Mouse (Mus musculus) adrenal gland, adult 2 months (tissue): ENCODE measurements at regions not wholly inside any gene's neighbourhood (a gene's known extent, or its start where the extent isn't known, plus 50 kb on each side); places are given as distances from the start of the nearest gene placed in this dataset.

ENCODE experiments used
- DNase-seq: peaks from one replicate; pipeline ENCODE4 v3.0.0; 2021

GRCm38 (mm10) chr12:9847034-9847433 is 277.1 kb downstream of the Osr1 start:
- no peak for DNase-seq

DNA sequence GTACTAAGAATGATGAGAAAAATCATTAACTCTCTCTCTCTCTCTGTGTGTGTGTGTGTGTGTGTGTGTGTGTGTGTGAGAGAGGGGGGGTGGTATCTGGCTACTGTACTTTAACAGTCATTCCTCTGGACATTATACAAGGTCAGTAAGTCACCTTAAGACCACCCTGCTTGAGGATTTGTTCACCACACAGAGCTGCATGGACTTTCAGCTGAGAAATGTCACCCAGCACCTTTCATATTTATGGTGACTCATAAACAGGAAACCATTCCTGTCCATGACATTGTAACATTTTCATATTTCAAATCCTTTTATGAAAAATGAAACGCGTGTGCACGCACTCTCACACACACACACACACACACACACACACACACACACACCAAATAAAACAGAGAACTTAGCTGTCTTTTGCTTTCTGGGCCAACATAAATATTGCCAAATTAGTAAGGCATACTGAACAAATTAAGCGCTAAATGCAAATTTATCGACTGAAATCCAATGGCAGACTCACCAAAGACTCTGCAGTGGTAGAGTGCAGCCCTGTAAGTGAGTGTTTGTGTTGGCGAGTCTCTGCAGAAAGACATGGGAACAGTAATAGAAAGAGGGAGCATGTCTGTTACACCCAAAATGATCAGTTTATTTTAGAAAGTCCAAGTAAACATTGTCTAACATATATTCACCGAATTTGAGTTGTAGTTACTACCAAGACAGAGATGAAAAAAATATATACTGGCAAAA is 277.7 kb downstream of the Osr1 start:
- DNase-seq = no peak

DNA sequence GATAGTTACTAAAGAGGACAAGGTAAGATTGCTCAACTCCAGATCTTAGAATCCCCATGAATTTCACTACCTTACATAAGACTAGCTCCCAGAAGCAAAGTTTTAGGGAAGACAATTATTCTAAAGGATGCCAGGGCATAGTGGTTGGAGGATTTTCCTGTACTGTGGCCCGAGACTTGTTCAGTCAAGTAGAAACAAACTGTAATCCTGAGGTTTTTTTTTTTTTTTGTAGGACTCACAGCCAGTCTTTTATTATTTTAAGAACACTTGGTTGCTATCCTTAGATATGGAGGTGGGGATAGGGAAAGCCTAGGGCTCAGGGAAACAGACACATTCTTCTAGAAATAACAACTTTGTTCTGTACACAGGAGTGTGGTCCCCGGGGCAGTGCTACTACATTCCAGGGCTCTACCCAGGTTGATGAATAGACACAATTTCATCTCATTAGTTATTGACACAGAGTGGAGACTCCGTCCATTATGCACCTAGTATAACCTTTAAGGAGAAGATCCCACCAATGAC is 285.6 kb downstream of the Osr1 start:
- no peak for DNase-seq

- no peak for DNase-seq
These were observed 286.3 kb downstream of the Osr1 start for GRCm38 (mm10) chr12:9856128-9856621.

- DNase-seq = no peak
These were observed 288.1 kb downstream of the Osr1 start for GRCm38 (mm10) chr12:9857990-9858389.

DNA sequence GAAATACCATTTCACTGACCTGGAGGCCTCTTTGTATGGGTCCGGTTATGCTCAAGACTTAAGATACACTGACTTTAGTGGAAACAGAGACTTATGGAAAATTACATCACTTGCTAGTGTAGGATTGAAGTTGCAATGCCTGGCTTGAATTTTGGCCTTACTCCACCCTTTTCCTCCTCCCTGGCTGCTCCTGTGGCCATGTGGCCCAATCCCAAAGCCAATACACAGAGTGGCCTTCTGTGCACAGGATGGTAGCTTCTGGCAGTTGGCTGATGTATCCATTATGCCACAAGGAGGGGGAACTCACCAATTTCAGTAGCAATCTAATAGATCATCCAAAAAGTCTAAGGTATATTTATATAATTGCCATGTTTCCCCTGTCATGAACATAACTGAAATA is 292.4 kb downstream of the Osr1 start:
- DNase-seq = no peak

DNA sequence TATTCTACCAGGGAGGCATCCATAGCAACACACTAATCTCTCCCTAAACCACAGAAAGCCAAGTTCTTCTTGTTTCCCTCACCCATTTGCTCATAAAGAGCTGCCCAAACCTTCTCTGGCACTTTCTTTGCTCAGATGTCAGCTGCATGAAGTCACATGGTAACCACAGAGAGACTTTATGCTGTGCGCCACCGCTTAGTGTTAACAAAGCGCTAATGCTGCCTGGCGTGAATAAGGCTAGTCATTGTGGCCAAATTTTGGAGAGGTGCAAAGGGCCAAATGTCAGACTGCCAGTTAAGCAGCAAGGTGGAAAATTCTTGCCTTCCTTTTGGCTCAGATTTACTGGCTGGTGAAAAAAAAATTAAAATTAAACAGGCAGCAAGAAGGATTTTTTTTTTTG is 302.3 kb downstream of the Osr1 start:
- no peak for DNase-seq

GRCm38 (mm10) chr12:9873214-9873613 is 303.3 kb downstream of the Osr1 start:
- DNase-seq = no peak

DNA sequence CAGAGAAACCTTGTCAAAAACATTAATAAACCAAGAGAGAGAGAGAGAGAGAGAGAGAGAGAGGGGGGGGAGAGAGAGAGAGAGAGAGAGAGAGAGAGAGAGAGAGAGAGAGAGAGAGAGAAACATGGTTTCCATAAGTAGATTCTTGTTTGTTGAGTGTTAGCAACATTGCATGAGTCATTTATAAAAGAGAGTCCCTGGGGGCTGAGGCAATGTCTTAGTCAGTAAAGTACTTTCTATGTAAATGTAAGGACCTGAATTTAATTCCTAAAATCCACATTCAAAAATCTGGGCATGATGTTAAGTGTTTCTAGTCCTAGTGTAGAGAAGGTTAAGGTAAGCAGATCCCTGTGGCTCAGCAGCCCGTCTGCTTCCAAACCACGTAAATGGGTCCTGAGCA is 304.9 kb downstream of the Osr1 start:
- no peak for DNase-seq

DNA sequence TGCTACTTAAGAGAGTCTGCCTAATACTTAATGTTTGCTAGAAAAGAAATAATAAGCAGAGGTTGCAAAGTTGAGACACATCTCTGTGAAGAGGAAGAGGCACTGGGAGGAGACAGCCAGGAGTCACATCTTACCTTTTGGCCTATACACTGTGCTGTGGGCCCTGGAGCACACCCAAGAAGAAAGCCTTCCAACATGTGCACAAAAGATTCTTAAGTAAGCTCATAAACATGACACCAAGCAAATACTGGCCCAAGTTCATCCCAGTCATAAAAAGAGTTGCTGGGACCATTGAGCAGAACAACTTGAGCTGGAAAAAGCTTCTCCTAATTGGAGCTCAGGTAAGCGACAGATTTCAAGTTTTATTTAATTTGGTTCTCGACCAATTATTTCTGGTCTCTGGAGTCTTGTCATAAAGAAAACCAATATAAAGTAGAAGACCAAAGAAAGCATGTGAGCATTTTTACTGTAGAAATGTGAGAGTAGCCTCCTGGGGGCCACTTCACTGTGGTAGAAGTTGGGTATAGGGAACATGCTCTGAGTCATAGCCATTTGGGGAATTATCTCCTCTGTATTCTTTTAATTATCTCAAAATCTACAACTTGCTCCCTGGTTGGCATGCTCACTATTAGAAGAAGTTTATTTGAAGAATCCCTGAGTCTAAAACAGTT is 312.2 kb downstream of the Osr1 start:
- no peak for DNase-seq

- DNase-seq = no peak
These were observed 313.3 kb downstream of the Osr1 start for GRCm38 (mm10) chr12:9883037-9883730.

DNA sequence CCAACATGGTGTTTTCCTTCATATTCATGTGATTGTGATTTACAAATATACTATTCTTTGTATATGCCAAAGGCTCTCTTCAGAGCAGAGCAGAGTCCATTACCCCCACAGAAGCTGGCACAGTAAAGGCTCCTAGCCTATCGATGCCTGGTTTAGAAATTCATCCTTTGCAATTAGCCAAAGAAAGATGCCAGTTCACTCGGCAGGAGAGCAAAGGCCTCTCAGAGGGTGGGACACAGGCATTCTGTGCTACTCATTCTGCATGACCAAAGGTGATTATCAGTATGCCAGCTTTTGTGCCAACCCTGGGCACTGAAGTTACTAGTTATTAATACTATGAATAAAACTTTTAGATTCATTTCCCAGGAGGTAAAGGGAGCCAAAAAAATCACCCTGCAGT is 324.6 kb downstream of the Osr1 start:
- no peak for DNase-seq

- DNase-seq = no peak
These were observed 328.1 kb downstream of the Osr1 start for GRCm38 (mm10) chr12:9897980-9898379.

DNA sequence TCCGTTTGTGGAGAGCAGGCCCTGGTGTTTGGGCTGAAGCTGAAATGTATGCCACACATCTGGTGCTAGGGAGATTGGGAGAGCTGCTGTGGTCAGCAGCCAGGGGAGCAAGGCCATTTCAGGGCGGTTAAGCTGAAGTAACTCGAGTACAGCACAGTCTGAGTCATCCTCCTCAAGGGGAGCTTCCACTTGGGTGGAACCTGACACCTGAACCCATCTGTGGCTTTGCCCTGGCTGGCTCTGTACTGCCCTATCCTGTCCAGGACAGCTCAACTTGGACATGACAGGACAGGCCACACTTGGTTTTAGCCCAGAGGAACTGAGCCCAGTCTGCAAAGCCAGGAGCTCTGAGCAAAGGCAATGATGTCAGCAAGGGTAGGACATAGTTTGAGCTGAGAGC is 328.5 kb downstream of the Osr1 start:
- DNase-seq = no peak

DNA sequence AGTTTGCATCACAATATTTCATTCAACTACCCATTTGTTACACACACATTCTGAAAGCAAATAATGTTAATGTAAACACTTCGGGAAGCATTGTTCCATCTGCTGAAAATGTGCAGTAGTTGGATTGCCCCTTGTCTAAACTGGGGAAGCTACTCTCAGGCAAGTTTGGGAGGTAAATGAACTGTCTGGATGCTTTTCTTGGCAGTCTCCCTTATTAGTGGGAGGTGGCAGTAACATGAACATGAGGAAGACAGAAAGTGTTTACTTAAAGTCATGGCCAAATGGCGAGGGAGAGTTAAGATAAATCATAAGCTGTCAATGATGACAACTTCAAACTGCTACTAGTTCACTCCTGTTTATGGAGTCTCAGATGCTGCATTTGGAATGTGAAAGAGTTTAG is 332.0 kb downstream of the Osr1 start:
- no peak for DNase-seq

DNA sequence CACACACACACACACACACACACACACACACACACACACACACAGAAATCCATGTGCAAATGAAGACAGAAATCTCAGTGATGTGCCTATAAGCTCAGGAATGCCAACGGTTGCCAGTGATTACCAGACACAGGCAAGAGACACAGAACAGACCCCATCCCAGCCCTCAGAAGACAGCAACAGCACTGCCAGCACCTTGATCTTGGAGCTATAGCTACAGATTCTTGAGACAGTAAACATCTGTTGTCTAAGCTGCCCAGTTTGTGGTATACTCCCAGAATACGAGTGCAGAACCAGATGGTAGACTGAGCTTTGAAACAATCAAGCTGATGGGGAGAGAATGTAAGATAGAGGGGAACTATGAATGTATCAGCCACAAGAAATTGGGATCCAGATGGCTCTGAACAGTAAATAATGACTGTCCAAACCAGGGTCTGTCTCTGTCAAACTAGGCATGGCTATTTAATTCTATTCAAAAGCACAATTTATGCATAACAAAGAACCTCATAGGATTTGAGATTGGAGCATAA is 333.9 kb downstream of the Osr1 start:
- no peak for DNase-seq

- DNase-seq = no peak
These were observed 342.4 kb downstream of the Osr1 start for GRCm38 (mm10) chr12:9912333-9912732.

DNA sequence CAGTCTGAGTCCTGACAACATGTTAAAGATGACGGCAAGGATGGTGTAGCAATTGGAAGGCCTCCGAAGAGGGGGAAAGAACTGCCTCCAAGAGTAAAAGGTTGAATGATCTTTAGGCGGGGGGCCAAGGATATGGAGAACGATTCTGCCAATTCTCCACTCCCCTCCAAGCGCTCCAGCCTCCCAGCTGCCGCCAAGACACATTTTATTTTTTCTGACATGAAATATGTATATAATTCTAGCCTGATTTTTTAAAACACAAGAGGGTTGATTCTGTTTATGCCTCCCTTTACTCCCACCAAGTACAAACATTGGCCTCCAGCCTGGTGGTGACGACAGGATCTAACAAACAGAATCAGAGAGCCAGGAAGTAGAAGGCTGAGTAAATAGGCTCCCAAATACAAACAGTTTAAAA is 345.8 kb downstream of the Osr1 start:
- DNase-seq = no peak

GRCm38 (mm10) chr12:9918026-9918425 is 348.1 kb downstream of the Osr1 start:
- no peak for DNase-seq

DNA sequence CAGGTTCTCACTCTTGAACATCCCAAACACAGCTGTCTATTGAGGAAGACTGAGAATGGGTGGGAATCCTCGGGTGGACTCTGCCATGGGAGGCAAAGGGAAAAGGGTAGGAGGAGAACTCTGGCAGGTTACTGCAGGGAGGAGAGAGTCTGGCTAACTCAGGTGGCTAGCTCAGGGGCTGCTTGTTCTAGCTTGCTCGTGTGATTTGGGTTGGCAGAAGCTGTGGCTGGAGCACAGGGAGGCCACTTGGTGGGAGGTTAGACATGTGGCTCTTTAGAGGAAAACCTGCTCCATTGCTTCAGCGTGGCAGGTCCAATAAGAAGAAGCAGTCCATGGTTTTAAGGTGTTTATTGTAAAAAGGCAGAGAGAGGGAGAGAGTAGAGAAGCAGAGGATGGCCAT is 349.1 kb downstream of the Osr1 start:
- no peak for DNase-seq

DNA sequence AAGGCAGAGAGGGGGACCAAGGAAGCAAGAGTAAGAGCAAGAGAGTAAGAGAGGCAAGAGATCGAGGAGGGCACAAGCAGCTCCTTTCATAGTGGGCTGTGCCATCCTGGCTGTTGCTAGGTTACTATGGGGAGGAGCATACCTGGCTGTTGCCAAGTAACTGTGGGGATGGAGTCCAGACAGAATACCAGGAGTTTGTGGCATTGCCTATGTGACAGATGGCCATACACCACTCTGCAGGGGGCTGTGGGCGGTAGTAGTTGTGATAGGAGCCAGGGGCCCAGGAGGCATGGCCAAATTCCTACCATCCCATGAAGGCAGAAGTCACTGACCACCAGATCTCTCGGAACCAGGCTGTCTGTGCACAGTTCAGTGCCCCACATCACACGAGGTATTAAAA is 349.5 kb downstream of the Osr1 start:
- no peak for DNase-seq

DNA sequence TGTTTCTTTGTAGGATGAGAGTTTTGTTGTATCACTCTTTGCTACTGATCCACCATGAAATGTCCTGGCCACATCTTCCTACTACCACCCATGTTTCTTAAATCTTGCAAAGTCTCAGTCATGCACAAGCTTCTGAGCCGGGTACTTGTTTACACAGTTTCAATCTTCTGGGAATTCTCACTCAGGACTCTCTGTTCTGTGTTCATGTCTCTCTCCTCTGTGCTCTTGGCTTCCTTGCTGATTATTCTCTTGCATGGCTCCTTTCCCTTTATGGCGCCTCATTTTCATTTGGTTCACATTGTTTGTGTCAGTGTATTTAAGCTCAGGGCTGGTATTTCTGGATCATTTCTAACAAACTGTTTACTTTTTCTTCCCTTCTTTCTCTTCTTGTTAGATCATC is 350.5 kb downstream of the Osr1 start:
- DNase-seq = no peak
